Mouse (Mus musculus) heart, embryonic 14.5 days (tissue): ENCODE measurements around the gene Vopp1. TPM values are rescaled to one million over a fixed set of nuclear protein-coding genes. Genes with fewer than 3 reads are reported as not detected.
A peak's percentile ranks its signal among the peaks of the same experiment; 100 is the strongest.
"Not testable (repeated sequence)": the region's sequence is repeated elsewhere in the genome, so short reads cannot be mapped to it uniquely, and the experiment has no call there.

Experiments
- ATAC-seq: fragments of 200-750 bp; cut with Nextera tagmentation; 2 replicates; pipeline ENCODE4 v1.8.0; 2017; ENCODE audit warnings: low read depth, moderate TSS enrichment; ENCODE audit not compliant: insufficient number of reproducible peaks, insufficient read depth, low FRiP score
- H3K27ac ChIP-seq, 2 experiments: fragments of 200-500 bp in 1 of 2; fragments of 300-500 bp in 1 of 2; sonication (generic) in 1 of 2; replicated peaks in 1 of 2; 2 replicates each; pipeline ENCODE4 v1.5.1; 2012 to 2014; ENCODE audit warnings: low read depth in 2 of 2, low read length in 2 of 2, control low read depth in 1 of 2, mild to moderate bottlenecking in 1 of 2, mixed read lengths in 1 of 2; ENCODE audit not compliant: control insufficient read depth in 1 of 2, insufficient read depth in 1 of 2
- H3K27me3 ChIP-seq: fragments of 300-500 bp; sonication (generic); 2 replicates; pipeline ENCODE4 v1.6.1; 2014; ENCODE audit warnings: mild to moderate bottlenecking, low read length, control low read depth; ENCODE audit not compliant: control insufficient read depth, insufficient read depth
- H3K36me3 ChIP-seq: fragments of 300-500 bp; sonication (generic); 2 replicates; pipeline ENCODE4 v1.6.1; 2014; ENCODE audit warnings: mild to moderate bottlenecking, control low read depth, low read length, mixed read lengths; ENCODE audit not compliant: control insufficient read depth, insufficient read depth
- H3K4me1 ChIP-seq, 2 experiments: fragments of 200-500 bp in 1 of 2; fragments of 300-500 bp in 1 of 2; sonication (generic) in 1 of 2; 2 replicates each; pipeline ENCODE4 v1.6.1; 2012 to 2014; ENCODE audit warnings: low read length in 2 of 2, control low read depth in 1 of 2, mixed read lengths in 1 of 2; ENCODE audit not compliant: control insufficient read depth in 2 of 2, insufficient read depth in 2 of 2
- H3K4me2 ChIP-seq: fragments of 300-500 bp; sonication (generic); 2 replicates; pipeline ENCODE4 v1.6.1; 2014; ENCODE audit warnings: mild to moderate bottlenecking, low read length
- H3K4me3 ChIP-seq, 2 experiments: fragments of 200-500 bp in 1 of 2; fragments of 300-500 bp in 1 of 2; sonication (generic) in 1 of 2; 2 replicates each; pipeline ENCODE4 v1.5.1; 2012 to 2014; ENCODE audit warnings: low read length in 2 of 2, mild to moderate bottlenecking in 2 of 2, control low read depth in 1 of 2, low read depth in 1 of 2, moderate library complexity in 1 of 2; ENCODE audit not compliant: control insufficient read depth in 1 of 2, insufficient read depth in 1 of 2
- H3K9ac ChIP-seq: fragments of 300-500 bp; sonication (generic); 2 replicates; pipeline ENCODE4 v1.6.1; 2014; ENCODE audit warnings: mild to moderate bottlenecking, low read length
- H3K9me3 ChIP-seq: fragments of 300-500 bp; sonication (generic); 2 replicates; pipeline ENCODE4 v1.6.1; 2016; ENCODE audit warnings: low read length, control low read depth; ENCODE audit not compliant: control insufficient read depth
- WGBS: fragments of 180-500 bp; shearing (Covaris S2); extraction: QIAGEN DNeasy Blood & Tissue Kit; methylation state at CpG from one replicate; pipeline ENCODE4 v1.1.7; 2014; 5-methylcytosine and 5-hydroxymethylcytosine counted together
- polyA plus RNA-seq: library from polyadenylated mRNA; unstranded; fragments of >200 nt; fragmentation: Nextera tagmentation; extraction: Ambion mirVana; gene quantifications from 2 replicates; pipeline ENCODE4 v1.2.1, GENCODE M21; 2014

Vopp1 gene
- polyA plus RNA-seq, 1 experiment from 2014 or later: 14.3 TPM

- H3K4me2 ChIP-seq: no peak overlapping the region
- no peak overlapping the region for H3K9ac ChIP-seq
- H3K4me3 ChIP-seq: no peak overlapping the region
- peaks cover 0 to 20% of the 10 kb centered on the region in 2 experiments; a peak in 2 of 4 replicates for H3K4me1 ChIP-seq
- ATAC-seq: no peak
- WGBS: 96% methylated on average over 1 of the region's 1 CpGs
- no peak overlapping the region for H3K27ac ChIP-seq
- no peaks in the 10 kb centered on the region for H3K36me3 ChIP-seq
- H3K27me3 ChIP-seq: no peaks in the 10 kb centered on the region
- H3K9me3 ChIP-seq: no peaks in the 10 kb centered on the region
These were observed 26.0 kb downstream of the Vopp1 start for GRCm38 (mm10) chr6:57798986-57799385.

- H3K4me3 ChIP-seq: no peak overlapping the region
- 87% methylated on average over 3 of the region's 3 CpGs for WGBS
- H3K4me1 ChIP-seq: peaks cover 0 to 13% of the 10 kb centered on the region in 2 experiments; a peak in 2 of 4 replicates
- no peak overlapping the region for H3K27ac ChIP-seq
- H3K4me2 ChIP-seq: no peak overlapping the region
- H3K27me3 ChIP-seq: no peaks in the 10 kb centered on the region
- ATAC-seq: no peak
- no peaks in the 10 kb centered on the region for H3K9me3 ChIP-seq
- no peak overlapping the region for H3K9ac ChIP-seq
- no peaks in the 10 kb centered on the region for H3K36me3 ChIP-seq
These were observed 28.0 kb downstream of the Vopp1 start for GRCm38 (mm10) chr6:57796853-57797423.

DNA sequence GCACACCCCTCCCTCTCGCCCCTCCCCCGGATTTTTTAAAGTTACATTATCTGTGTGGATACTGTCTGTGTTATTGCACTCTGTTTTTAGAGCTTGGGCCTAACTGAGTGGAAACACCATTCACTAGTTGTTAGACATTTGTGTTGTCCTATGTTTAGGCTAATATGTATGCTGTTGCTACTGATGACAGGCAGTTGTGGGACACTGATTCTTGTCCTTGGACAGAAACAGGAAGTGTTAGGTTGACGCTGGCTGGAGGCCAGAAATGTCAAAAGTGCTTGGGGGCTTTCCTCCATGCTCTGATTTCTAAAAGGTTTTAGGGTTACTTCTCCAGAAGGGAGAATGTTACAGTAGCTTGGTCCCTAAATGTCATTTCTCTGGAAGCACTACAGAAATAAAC is 29.1 kb downstream of the Vopp1 start:
- no peak overlapping the region for H3K4me2 ChIP-seq
- 0 out of 2 replicates have a peak, but pooled peaks have one; percentile 54 for ATAC-seq
- no peaks in the 10 kb centered on the region for H3K27me3 ChIP-seq

DNA sequence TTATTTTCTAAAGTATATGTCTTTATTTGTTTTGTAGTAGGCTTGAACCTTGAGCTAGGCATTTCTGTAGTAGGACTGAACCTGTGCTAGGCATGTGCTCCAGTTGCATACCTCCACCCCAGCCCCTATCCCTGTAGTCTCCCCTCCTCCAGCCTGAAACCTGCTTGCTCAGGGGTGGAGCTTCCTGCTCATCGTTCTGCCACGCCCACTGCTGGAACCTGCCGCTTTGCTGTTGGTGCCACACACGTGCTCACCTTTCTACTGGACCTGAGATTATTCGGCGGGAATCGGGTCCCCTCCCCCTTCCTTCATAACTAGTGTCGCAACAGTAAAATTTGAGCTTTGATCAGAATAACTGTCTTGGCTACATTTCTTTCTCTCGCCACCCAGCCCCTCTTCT is 32.1 kb downstream of the Vopp1 start:
- H3K4me1 ChIP-seq: peaks cover 0 to 13% of the 10 kb centered on the region in 2 experiments; a peak in 2 of 4 replicates
- H3K9me3 ChIP-seq, H3K27me3 ChIP-seq, H3K27ac ChIP-seq, H3K36me3 ChIP-seq, H3K4me3 ChIP-seq, H3K4me2 ChIP-seq, H3K9ac ChIP-seq, ATAC-seq: not testable (repeated sequence)
- WGBS: 74% methylated on average over 9 of the region's 9 CpGs

More for the DNA sequence above, 29.1 kb downstream of the Vopp1 start:
- H3K4me1 ChIP-seq: peaks cover 0 to 13% of the 10 kb centered on the region in 2 experiments; a peak in 2 of 4 replicates
- H3K9me3 ChIP-seq: no peaks in the 10 kb centered on the region
- peak overlapping the region; percentile 33 to 53; a peak in 1 of 4 replicates for H3K27ac ChIP-seq
- H3K36me3 ChIP-seq: no peaks in the 10 kb centered on the region
- H3K9ac ChIP-seq: peak overlapping the region; percentile 21; the same call in 1 of the 2 replicates
- 31% methylated on average over 3 of the region's 3 CpGs for whole genome bisulfite sequencing
- no peak overlapping the region for H3K4me3 ChIP-seq

GRCm38 (mm10) chr6:57790542-57790941 is 34.4 kb downstream of the Vopp1 start:
- Histone ChIP-seq H3K4me2 (no peak overlapping the region), H3K9me3 (peaks cover 3% of the 10 kb centered on the region; the same call in 1 of the 2 replicates), H3K27me3 (no peaks in the 10 kb centered on the region), H3K27ac (no peak overlapping the region), H3K36me3 (0 out of 2 replicates have a peak, but pooled peaks cover 5% of the 10 kb centered on the region), H3K4me1 (peaks cover 0 to under 1% of the 10 kb centered on the region in 2 experiments; a peak in 1 of 4 replicates), H3K9ac (no peak overlapping the region), H3K4me3 (no peak overlapping the region)
- 91% methylated on average over 4 of the region's 4 CpGs for WGBS
- ATAC-seq: no peak

GRCm38 (mm10) chr6:57787376-57787775 is 37.6 kb downstream of the Vopp1 start:
- 0 out of 2 replicates have a peak, but pooled peaks cover 5% of the 10 kb centered on the region for H3K36me3 ChIP-seq
- H3K9me3 ChIP-seq: peaks cover 3% of the 10 kb centered on the region; the same call in 1 of the 2 replicates
- H3K4me2 ChIP-seq: no peak overlapping the region
- WGBS: 89% methylated on average over 6 of the region's 6 CpGs
- ATAC-seq: no peak
- H3K27ac ChIP-seq: no peak overlapping the region
- no peaks in the 10 kb centered on the region for H3K27me3 ChIP-seq
- H3K4me3 ChIP-seq: no peak overlapping the region
- H3K9ac ChIP-seq: no peak overlapping the region
- no peaks in the 10 kb centered on the region for H3K4me1 ChIP-seq

- Histone ChIP-seq H3K36me3 (0 out of 2 replicates have a peak, but pooled peaks cover 11% of the 10 kb centered on the region), H3K4me1 (no peaks in the 10 kb centered on the region), H3K4me2 (no peak overlapping the region), H3K9ac (no peak overlapping the region), H3K27ac (no peak overlapping the region), H3K27me3 (no peaks in the 10 kb centered on the region), H3K4me3 (no peak overlapping the region), H3K9me3 (no peaks in the 10 kb centered on the region)
- 92% methylated on average over 1 of the region's 1 CpGs for whole genome bisulfite sequencing
- ATAC-seq: no peak
These were observed 40.7 kb downstream of the Vopp1 start for GRCm38 (mm10) chr6:57784251-57784650.
